Mouse (Mus musculus): ENCODE results near the gene Gfod1. TPM values are rescaled to one million over a fixed set of nuclear protein-coding genes. Genes with fewer than 3 reads are reported as not detected.
A peak's percentile ranks its signal among the peaks of the same experiment; 100 is the strongest.

Gene Gfod1
- polyA plus RNA-seq, 1 experiment = 6.5 TPM

- H3K4me2 ChIP-seq (ENCODE audit: low read depth) = peak overlapping the region; percentile 52
- no peaks in the 10 kb centered on the region for H3K27me3 ChIP-seq (ENCODE audit: control insufficient read depth, insufficient read depth, insufficient read length)
- no peaks in the 10 kb centered on the region for H3K36me3 ChIP-seq (ENCODE audit: control insufficient read depth, insufficient read depth)
- no peak overlapping the region for H3K4me3 ChIP-seq
- H3K79me2 ChIP-seq (ENCODE audit: control insufficient read depth, insufficient read depth) = no peaks in the 10 kb centered on the region
- no peak overlapping the region for H3ac ChIP-seq (ENCODE audit: control insufficient read depth, insufficient read length)
- TF ChIP-seq POLR2A (IDR thresholded peaks at IDR 0.05; ENCODE audit: insufficient read length, low read depth) = no peak
- TF ChIP-seq MAX (IDR thresholded peaks at IDR 0.05; ENCODE audit: low read depth) = no peak
- TF ChIP-seq POLR2AphosphoS2 (IDR thresholded peaks at IDR 0.05; ENCODE audit: insufficient read length, low read depth) = no peak
- no peak for TF ChIP-seq REST (IDR thresholded peaks at IDR 0.05; ENCODE audit: insufficient read depth, insufficient read length)
- no peak for TF ChIP-seq MYOD1 (IDR thresholded peaks at IDR 0.05; ENCODE audit: control insufficient read depth in 1 of 3, insufficient read length in 2 of 3, low read depth in 2 of 3)
Observed at GRCm38 (mm10) chr13:43191290-43191689, 112.7 kb downstream of the Gfod1 start.

- Histone ChIP-seq H3K4me2 (ENCODE audit: low read depth) (no peak overlapping the region), H3ac (ENCODE audit: control insufficient read depth, insufficient read length) (no peak overlapping the region), H3K79me2 (ENCODE audit: control insufficient read depth, insufficient read depth) (no peaks in the 10 kb centered on the region), H3K36me3 (ENCODE audit: control insufficient read depth, insufficient read depth) (no peaks in the 10 kb centered on the region), H3K4me3 (no peak overlapping the region), H3K27me3 (ENCODE audit: control insufficient read depth, insufficient read depth, insufficient read length) (no peaks in the 10 kb centered on the region)
- TF ChIP-seq TCF12 (IDR thresholded peaks at IDR 0.05; ENCODE audit: insufficient read depth, poor library complexity, severe bottlenecking) = no peak
- TF ChIP-seq TCF3 (IDR thresholded peaks at IDR 0.05; ENCODE audit: insufficient read length, low read depth) = no peak
- no peak for TF ChIP-seq CEBPB (IDR thresholded peaks at IDR 0.05; ENCODE audit: insufficient read depth, poor library complexity, severe bottlenecking)
- no peak for TF ChIP-seq MAX (IDR thresholded peaks at IDR 0.05; ENCODE audit: low read depth)
- TF ChIP-seq MYOG (IDR thresholded peaks at IDR 0.05; ENCODE audit: control insufficient read depth in 1 of 3, insufficient read depth in 1 of 3, insufficient read length in 2 of 3, low read depth in 2 of 3) = no peak
- TF ChIP-seq SRF (IDR thresholded peaks at IDR 0.05; ENCODE audit: control insufficient read depth, insufficient read length, low read depth) = no peak
- TF ChIP-seq E2F4 (IDR thresholded peaks at IDR 0.05; ENCODE audit: insufficient read depth) = no peak
- no peak for TF ChIP-seq POLR2AphosphoS2 (IDR thresholded peaks at IDR 0.05; ENCODE audit: insufficient read length, low read depth)
- no peak for TF ChIP-seq USF1 (IDR thresholded peaks at IDR 0.05; ENCODE audit: low read depth)
- TF ChIP-seq MYOD1 (IDR thresholded peaks at IDR 0.05; ENCODE audit: control insufficient read depth in 1 of 3, insufficient read length in 2 of 3, low read depth in 2 of 3) = no peak
- TF ChIP-seq REST (IDR thresholded peaks at IDR 0.05; ENCODE audit: insufficient read depth, insufficient read length) = no peak
- no peak for TF ChIP-seq POLR2A (IDR thresholded peaks at IDR 0.05; ENCODE audit: insufficient read length, low read depth)
Observed at GRCm38 (mm10) chr13:43187736-43188135, 116.2 kb downstream of the Gfod1 start.

- H3K36me3 ChIP-seq (ENCODE audit: control insufficient read depth, insufficient read depth) = no peaks in the 10 kb centered on the region
- H3K4me2 ChIP-seq (ENCODE audit: low read depth) = peak overlapping the region; percentile 62
- no peak for TF ChIP-seq POLR2AphosphoS2 (IDR thresholded peaks at IDR 0.05; ENCODE audit: insufficient read length, low read depth)
- H3K4me3 ChIP-seq = no peak overlapping the region
- no peak overlapping the region for H3ac ChIP-seq (ENCODE audit: control insufficient read depth, insufficient read length)
- H3K79me2 ChIP-seq (ENCODE audit: control insufficient read depth, insufficient read depth) = no peaks in the 10 kb centered on the region
- H3K27me3 ChIP-seq (ENCODE audit: control insufficient read depth, insufficient read depth, insufficient read length) = no peaks in the 10 kb centered on the region
Observed at GRCm38 (mm10) chr13:43183248-43184055, 120.5 kb downstream of the Gfod1 start.

- Histone ChIP-seq H3ac (ENCODE audit: control insufficient read depth, insufficient read length) (no peak overlapping the region), H3K4me2 (ENCODE audit: low read depth) (peak overlapping the region; percentile 62), H3K36me3 (ENCODE audit: control insufficient read depth, insufficient read depth) (no peaks in the 10 kb centered on the region), H3K79me2 (ENCODE audit: control insufficient read depth, insufficient read depth) (no peaks in the 10 kb centered on the region), H3K27me3 (ENCODE audit: control insufficient read depth, insufficient read depth, insufficient read length) (no peaks in the 10 kb centered on the region), H3K4me3 (no peak overlapping the region)
- TF ChIP-seq POLR2A (IDR thresholded peaks at IDR 0.05; ENCODE audit: insufficient read length, low read depth) (no peak), CEBPB (IDR thresholded peaks at IDR 0.05; ENCODE audit: insufficient read depth, poor library complexity, severe bottlenecking) (no peak)
Observed at GRCm38 (mm10) chr13:43182465-43183201, 121.3 kb downstream of the Gfod1 start.

- no peaks in the 10 kb centered on the region for H3K79me2 ChIP-seq (ENCODE audit: control insufficient read depth, insufficient read depth)
- no peak for TF ChIP-seq POLR2AphosphoS2 (IDR thresholded peaks at IDR 0.05; ENCODE audit: insufficient read length, low read depth)
- no peaks in the 10 kb centered on the region for H3K27me3 ChIP-seq (ENCODE audit: control insufficient read depth, insufficient read depth, insufficient read length)
- H3K4me3 ChIP-seq = no peak overlapping the region
- H3K4me2 ChIP-seq (ENCODE audit: low read depth) = no peak overlapping the region
- H3ac ChIP-seq (ENCODE audit: control insufficient read depth, insufficient read length) = no peak overlapping the region
- no peaks in the 10 kb centered on the region for H3K36me3 ChIP-seq (ENCODE audit: control insufficient read depth, insufficient read depth)
Observed at GRCm38 (mm10) chr13:43181104-43181503, 122.9 kb downstream of the Gfod1 start.

Data from myocyte (in vitro differentiated cells).